Mouse (Mus musculus): ENCODE measurements around the gene Ms4a8a. TPM values are rescaled to one million over a fixed set of nuclear protein-coding genes. Genes with fewer than 3 reads are reported as not detected.

The Ms4a8a gene
- total and polyA plus RNA-seq, 3 experiments: 0.57 to 3.9 (median 3.5) TPM

Other genes starting within 250 kb of the Ms4a8a start
- 1 to 10 TPM; 3.6 to 6.4 TPM for gene Slc15a3, start 241.4 kb downstream of the Ms4a8a start, total RNA-seq (2021)
- gene Slc15a3, start 241.4 kb downstream of the Ms4a8a start, polyA plus RNA-seq (2012; rRNA removed): 10.0 and 10.3 TPM in 2 replicates
- gene Tmem132a, start 211.2 kb downstream of the Ms4a8a start, total RNA-seq (2021): 10 to 100 TPM; 21.9 to 46.1 TPM
- 79.2 and 82.6 TPM in 2 replicates for gene Tmem132a, start 211.2 kb downstream of the Ms4a8a start, polyA plus RNA-seq (2012; rRNA removed)
- 100 to 1,000 TPM; 149 to 202 TPM for gene Tmem109, start 199.1 kb downstream of the Ms4a8a start, total RNA-seq (2021)
- 240 and 306 TPM in 2 replicates for gene Tmem109, start 199.1 kb downstream of the Ms4a8a start, polyA plus RNA-seq (2012; rRNA removed)
- gene Prpf19, start 185.9 kb downstream of the Ms4a8a start, total RNA-seq (2021): 100 to 1,000 TPM; 143 to 184 TPM
- gene Prpf19, start 185.9 kb downstream of the Ms4a8a start, polyA plus RNA-seq (2012; rRNA removed): 299 and 410 TPM in 2 replicates
- gene Zp1, start 160.5 kb downstream of the Ms4a8a start, total RNA-seq (2021): not detected
- not detected in 2 replicates for gene Zp1, start 160.5 kb downstream of the Ms4a8a start, polyA plus RNA-seq (2012; rRNA removed)
- under 1 TPM in 1 of 2 experiments, not detected in 1; 0.10 TPM for gene Ptgdr2, start 143.9 kb downstream of the Ms4a8a start, total RNA-seq (2021)
- 0.04 and 0.26 TPM in 2 replicates for gene Ptgdr2, start 143.9 kb downstream of the Ms4a8a start, polyA plus RNA-seq (2012; rRNA removed)
- 10 to 100 TPM; 12.8 to 21.4 TPM for gene Ccdc86, start 131.8 kb downstream of the Ms4a8a start, total RNA-seq (2021)
- gene Ccdc86, start 131.8 kb downstream of the Ms4a8a start, polyA plus RNA-seq (2012; rRNA removed): 14.2 and 17.1 TPM in 2 replicates
- gene Ms4a10, start 106.4 kb downstream of the Ms4a8a start, total RNA-seq (2021): 10 to 100 TPM in 1 of 2 experiments, 1 to 10 TPM in 1; 1.1 to 75.2 TPM
- 15.4 and 35.0 TPM in 2 replicates for gene Ms4a10, start 106.4 kb downstream of the Ms4a8a start, polyA plus RNA-seq (2012; rRNA removed)
- not detected for gene Ms4a15, start 87.9 kb downstream of the Ms4a8a start, total RNA-seq (2021)
- gene Ms4a15, start 87.9 kb downstream of the Ms4a8a start, polyA plus RNA-seq (2012; rRNA removed): not detected in 2 replicates
- not detected for gene Ms4a18, start 63.1 kb downstream of the Ms4a8a start, total RNA-seq (2021)
- gene Ms4a18, start 63.1 kb downstream of the Ms4a8a start, polyA plus RNA-seq (2012; rRNA removed): not detected in 2 replicates
- not detected for gene 1700017D01Rik, start 49.8 kb upstream of the Ms4a8a start, total RNA-seq (2021)
- not detected in 2 replicates for gene 1700017D01Rik, start 49.8 kb upstream of the Ms4a8a start, polyA plus RNA-seq (2012; rRNA removed)
- gene 1700025F22Rik, start 84.2 kb upstream of the Ms4a8a start, total RNA-seq (2021): not detected
- not detected in 2 replicates for gene 1700025F22Rik, start 84.2 kb upstream of the Ms4a8a start, polyA plus RNA-seq (2012; rRNA removed)
- gene Ms4a13, start 115.6 kb upstream of the Ms4a8a start, total RNA-seq (2021): not detected
- not detected in 2 replicates for gene Ms4a13, start 115.6 kb upstream of the Ms4a8a start, polyA plus RNA-seq (2012; rRNA removed)
- not detected for gene Ms4a12, start 151.3 kb upstream of the Ms4a8a start, total RNA-seq (2021)
- not detected in 2 replicates for gene Ms4a12, start 151.3 kb upstream of the Ms4a8a start, polyA plus RNA-seq (2012; rRNA removed)
- under 1 TPM; 0.14 to 0.17 TPM for gene Ms4a1, start 185.1 kb upstream of the Ms4a8a start, total RNA-seq (2021)
- 0.03 TPM in 1 of 2 replicates, not detected in the other for gene Ms4a1, start 185.1 kb upstream of the Ms4a8a start, polyA plus RNA-seq (2012; rRNA removed)
- gene Ms4a5, start 202.8 kb upstream of the Ms4a8a start, total RNA-seq (2021): not detected
- not detected in 2 replicates for gene Ms4a5, start 202.8 kb upstream of the Ms4a8a start, polyA plus RNA-seq (2012; rRNA removed)
- under 1 TPM in 1 of 2 experiments, not detected in 1; 0.07 TPM for gene Ms4a14, start 233.4 kb upstream of the Ms4a8a start, total RNA-seq (2021)
- gene Ms4a14, start 233.4 kb upstream of the Ms4a8a start, polyA plus RNA-seq (2012; rRNA removed): 0.09 and 0.12 TPM in 2 replicates